Comparison of ENCODE assay signal across 11 mouse cellular contexts in genomic region chr11:5498422-5498821, GRCm38 (mm10). TPM values are rescaled to one million over a fixed set of nuclear protein-coding genes. Genes with fewer than 3 reads are reported as not detected.
A peak's percentile ranks its signal among the peaks of the same experiment; 100 is the strongest.
DNase-seq lines count a peak whose midpoint lies in the region; ATAC-seq and TF ChIP-seq lines count a peak whose summit lies in the region.
"Had no signal": no experiment of that assay in that cellular context is flagged by ENCODE, and none has a peak within 500 bp of the region (broad histone marks: within the 10 kb centered on the region; RNA-seq: fewer than 3 reads in every experiment).

No protein-coding gene starts in this region.

- no peaks in the 10 kb centered on the region for H3K36me3 ChIP-seq in heart, postnatal 0 days (replicated peaks; ENCODE audit: control insufficient read depth, insufficient read depth, low read length)
- H3K36me3 ChIP-seq in ES-Bruce4 (ENCODE audit: control insufficient read depth, insufficient read depth, low read length, poor library complexity, severe bottlenecking) = no peaks in the 10 kb centered on the region
- H3K36me3 ChIP-seq in intestine, embryonic 15.5 days = no peaks in the 10 kb centered on the region
- H3K36me3 ChIP-seq in liver, postnatal 0 days (replicated peaks; ENCODE audit: insufficient read depth, low read length) = no peaks in the 10 kb centered on the region
- no peaks in the 10 kb centered on the region for H3K36me3 ChIP-seq in hindbrain, embryonic 16.5 days (ENCODE audit: control insufficient read depth, insufficient read depth, low read length)
- H3K36me3 ChIP-seq: limb, embryonic 13.5 days had no signal

- TF ChIP-seq EP300 in heart, postnatal 0 days (IDR thresholded peaks at IDR 0.05; ENCODE audit: low read depth) = no peak
- no peak for TF ChIP-seq EP300 in ES-Bruce4 (IDR thresholded peaks at IDR 0.05; ENCODE audit: insufficient read depth, low read depth, low read length)
- TF ChIP-seq EP300 in liver, postnatal 0 days (IDR thresholded peaks at IDR 0.05; ENCODE audit: low read depth) = no peak

- TF ChIP-seq CTCF in heart, postnatal 0 days (IDR thresholded peaks at IDR 0.05; ENCODE audit: low read depth) = no peak
- TF ChIP-seq CTCF in ES-Bruce4 (IDR thresholded peaks at IDR 0.05; ENCODE audit: low read depth, low read length) = no peak
- TF ChIP-seq CTCF in liver, postnatal 0 days (IDR thresholded peaks at IDR 0.05; ENCODE audit: low read depth) = no peak

- no peaks in the 10 kb centered on the region for H3K27me3 ChIP-seq in heart, postnatal 0 days (ENCODE audit: control insufficient read depth, insufficient read depth, low read length)
- no peaks in the 10 kb centered on the region for H3K27me3 ChIP-seq in ES-Bruce4 (ENCODE audit: control insufficient read depth, insufficient read depth, low read length, poor library complexity, severe bottlenecking)
- no peaks in the 10 kb centered on the region for H3K27me3 ChIP-seq in intestine, embryonic 15.5 days (replicated peaks)
- no peaks in the 10 kb centered on the region for H3K27me3 ChIP-seq in liver, postnatal 0 days (ENCODE audit: insufficient read depth, low read length)
- no peaks in the 10 kb centered on the region for H3K27me3 ChIP-seq in hindbrain, embryonic 16.5 days (replicated peaks; ENCODE audit: control insufficient read depth, insufficient read depth, low read length)
- H3K27me3 ChIP-seq: limb, embryonic 13.5 days had no signal

- H3K4me1 ChIP-seq in heart, postnatal 0 days (ENCODE audit: control insufficient read depth, insufficient read depth) = no peaks in the 10 kb centered on the region
- H3K4me1 ChIP-seq in ES-Bruce4 (ENCODE audit: control insufficient read depth, insufficient read depth, low read length) = peaks cover 5% of the 10 kb centered on the region
- peaks cover 7% of the 10 kb centered on the region; the same call in 1 of the 2 replicates for H3K4me1 ChIP-seq in intestine, embryonic 15.5 days (replicated peaks)
- peaks cover 39% of the 10 kb centered on the region for H3K4me1 ChIP-seq in liver, postnatal 0 days (ENCODE audit: insufficient read depth)
- H3K4me1 ChIP-seq in hindbrain, embryonic 16.5 days (ENCODE audit: control insufficient read depth, insufficient read depth, low read depth, low read length) = no peaks in the 10 kb centered on the region
- H3K4me1 ChIP-seq: limb, embryonic 13.5 days had no signal

- no peaks in the 10 kb centered on the region for H3K9me3 ChIP-seq in heart, postnatal 0 days (replicated peaks; ENCODE audit: control insufficient read depth, low read length)
- H3K9me3 ChIP-seq in ES-Bruce4 (replicated peaks; ENCODE audit: control insufficient read depth, insufficient read depth, low read length, poor library complexity, severe bottlenecking) = peaks cover under 1% of the 10 kb centered on the region; the same call in 1 of the 2 replicates
- no peaks in the 10 kb centered on the region for H3K9me3 ChIP-seq in intestine, embryonic 15.5 days
- H3K9me3 ChIP-seq in liver, postnatal 0 days (ENCODE audit: low read length) = no peaks in the 10 kb centered on the region
- H3K9me3 ChIP-seq in hindbrain, embryonic 16.5 days (ENCODE audit: control insufficient read depth, low read length) = no peaks in the 10 kb centered on the region
- H3K9me3 ChIP-seq: limb, embryonic 13.5 days had no signal

- DNase-seq in heart, postnatal 0 days (ENCODE audit: low spot score) = no peak
- DNase-seq in heart, adult 9 months (ENCODE audit: low spot score in 2 of 2) = no peak
- DNase-seq in liver, postnatal 0 days = peak; percentile 46
- DNase-seq in adrenal gland, adult (ENCODE audit: inconsistent age in 2 of 2, low spot score in 1 of 2) = no peak
- DNase-seq: adrenal gland, postnatal 36 days; cerebellum, adult 11-12 months; kidney, adult 9 months had no signal

- 72% methylated on average over 9 of the region's 9 CpGs for WGBS in heart, postnatal 0 days
- WGBS in intestine, embryonic 15.5 days = 60% methylated on average over 9 of the region's 9 CpGs
- WGBS in liver, postnatal 0 days (ENCODE audit: insufficient replicate concordance) = 69% methylated on average over 9 of the region's 9 CpGs
- 80% methylated on average over 9 of the region's 9 CpGs for WGBS in hindbrain, embryonic 16.5 days

- no peak overlapping the region for H3K4me2 ChIP-seq in heart, postnatal 0 days (ENCODE audit: low read depth, low read length)
- H3K4me2 ChIP-seq in intestine, embryonic 15.5 days (replicated peaks) = no peak overlapping the region
- H3K4me2 ChIP-seq in liver, postnatal 0 days (ENCODE audit: low read depth, low read length) = peak overlapping the region; percentile 42; the same call in 1 of the 2 replicates
- no peak overlapping the region for H3K4me2 ChIP-seq in hindbrain, embryonic 16.5 days (ENCODE audit: low read length)
- H3K4me2 ChIP-seq: limb, embryonic 13.5 days had no signal

- H3K9ac ChIP-seq in heart, postnatal 0 days (replicated peaks; ENCODE audit: low read depth, low read length) = no peak overlapping the region
- peak overlapping the region; percentile 9; the same call in 1 of the 2 replicates for H3K9ac ChIP-seq in ES-Bruce4 (ENCODE audit: low read depth, poor library complexity, severe bottlenecking)
- no peak overlapping the region for H3K9ac ChIP-seq in intestine, embryonic 15.5 days
- H3K9ac ChIP-seq in liver, postnatal 0 days (replicated peaks) = no peak overlapping the region
- H3K9ac ChIP-seq in hindbrain, embryonic 16.5 days (ENCODE audit: low read depth, low read length) = no peak overlapping the region
- H3K9ac ChIP-seq: limb, embryonic 13.5 days had no signal

- TF ChIP-seq POLR2A in ES-Bruce4 (IDR thresholded peaks at IDR 0.05; ENCODE audit: insufficient read depth, low read length) = no peak

- H3K4me3 ChIP-seq in heart, postnatal 0 days (ENCODE audit: low read depth, low read length) = no peak overlapping the region
- H3K4me3 ChIP-seq in ES-Bruce4 (ENCODE audit: low read depth, low read length) = no peak overlapping the region
- no peak overlapping the region for H3K4me3 ChIP-seq in intestine, embryonic 15.5 days (replicated peaks)
- no peak overlapping the region for H3K4me3 ChIP-seq in liver, postnatal 0 days (ENCODE audit: low read depth, low read length)
- H3K4me3 ChIP-seq in hindbrain, embryonic 16.5 days (ENCODE audit: low read length) = no peak overlapping the region
- H3K4me3 ChIP-seq: limb, embryonic 13.5 days had no signal

- peak overlapping the region; percentile 55 for H3K27ac ChIP-seq in heart, postnatal 0 days (ENCODE audit: low read depth)
- H3K27ac ChIP-seq in ES-Bruce4 (ENCODE audit: insufficient read depth, low read length) = peak overlapping the region; percentile 78
- H3K27ac ChIP-seq in intestine, embryonic 15.5 days = peak overlapping the region; percentile 51
- peak overlapping the region; percentile 81 for H3K27ac ChIP-seq in liver, postnatal 0 days (ENCODE audit: low read depth)
- no peak overlapping the region for H3K27ac ChIP-seq in hindbrain, embryonic 16.5 days (ENCODE audit: low read depth, low read length)
- H3K27ac ChIP-seq: limb, embryonic 13.5 days had no signal

- no peak for ATAC-seq in heart, postnatal 0 days (ENCODE audit: insufficient read depth, low read depth)
- ATAC-seq in intestine, embryonic 15.5 days = peak; percentile 39; the same call in 1 of the 2 replicates
- ATAC-seq in liver, postnatal 0 days = peak; percentile 69
- no peak for ATAC-seq in hindbrain, embryonic 16.5 days

RNA-seq across cellular contexts. Expression of gene Xbp1, which starts 22.0 kb away (rescaled TPM):
- total RNA-seq in heart, postnatal 0 days (2014; rRNA removed; ENCODE audit: low replicate concordance) = 84.9 and 90.7 TPM in 2 replicates
- 70.7 and 96.1 TPM in 2 replicates for polyA plus RNA-seq in heart, postnatal 0 days (2015; fragmentation: Nextera tagmentation; extraction: Ambion mirVana)
- 44.0 and 46.7 TPM in 2 replicates for polyA plus RNA-seq in ES-Bruce4 (2011; ENCODE audit: insufficient read depth, insufficient read length, low read depth, missing spikeins)
- polyA plus RNA-seq in intestine, embryonic 15.5 days (2015; fragmentation: Nextera tagmentation; extraction: Ambion mirVana) = 237 and 255 TPM in 2 replicates
- polyA plus RNA-seq in liver, postnatal 0 days (2015; fragmentation: Nextera tagmentation; extraction: Ambion mirVana) = 119 and 137 TPM in 2 replicates
- polyA plus RNA-seq in hindbrain, embryonic 16.5 days (2015; fragmentation: Nextera tagmentation; extraction: Ambion mirVana) = 148 TPM in 2 replicates

RNA-seq across cellular contexts. Expression of gene Ccdc117, which starts 43.6 kb away (rescaled TPM):
- 9.7 and 12.5 TPM in 2 replicates for total RNA-seq in heart, postnatal 0 days (2014; rRNA removed; ENCODE audit: low replicate concordance)
- 7.3 and 8.2 TPM in 2 replicates for polyA plus RNA-seq in heart, postnatal 0 days (2015; fragmentation: Nextera tagmentation; extraction: Ambion mirVana)
- polyA plus RNA-seq in ES-Bruce4 (2011; ENCODE audit: insufficient read depth, insufficient read length, low read depth, missing spikeins) = 45.4 and 52.0 TPM in 2 replicates
- 15.4 and 17.7 TPM in 2 replicates for polyA plus RNA-seq in intestine, embryonic 15.5 days (2015; fragmentation: Nextera tagmentation; extraction: Ambion mirVana)
- 5.5 and 6.0 TPM in 2 replicates for polyA plus RNA-seq in liver, postnatal 0 days (2015; fragmentation: Nextera tagmentation; extraction: Ambion mirVana)
- polyA plus RNA-seq in hindbrain, embryonic 16.5 days (2015; fragmentation: Nextera tagmentation; extraction: Ambion mirVana) = 7.4 and 10.3 TPM in 2 replicates

RNA-seq across cellular contexts. Expression of gene Znrf3, which starts 53.8 kb away (rescaled TPM):
- total RNA-seq in heart, postnatal 0 days (2014; rRNA removed; ENCODE audit: low replicate concordance) = 7.0 and 14.4 TPM in 2 replicates
- 5.7 and 6.4 TPM in 2 replicates for polyA plus RNA-seq in heart, postnatal 0 days (2015; fragmentation: Nextera tagmentation; extraction: Ambion mirVana)
- polyA plus RNA-seq in ES-Bruce4 (2011; ENCODE audit: insufficient read depth, insufficient read length, low read depth, missing spikeins) = 13.5 and 15.8 TPM in 2 replicates
- polyA plus RNA-seq in intestine, embryonic 15.5 days (2015; fragmentation: Nextera tagmentation; extraction: Ambion mirVana) = 9.0 and 9.6 TPM in 2 replicates
- 3.9 and 4.5 TPM in 2 replicates for polyA plus RNA-seq in liver, postnatal 0 days (2015; fragmentation: Nextera tagmentation; extraction: Ambion mirVana)
- 7.4 and 8.1 TPM in 2 replicates for polyA plus RNA-seq in hindbrain, embryonic 16.5 days (2015; fragmentation: Nextera tagmentation; extraction: Ambion mirVana)

Comparison
In these comparisons a context has a peak if more than half of its experiments do, and no peak if none do; other contexts are left out.
1. ATAC-seq: peak in intestine, embryonic 15.5 days (single experiment) and liver, postnatal 0 days (single experiment); none in heart, postnatal 0 days (single experiment) and hindbrain, embryonic 16.5 days (single experiment).